Mouse (Mus musculus): Measurements from ENCODE around the gene Krt32. TPM values are rescaled to one million over a fixed set of nuclear protein-coding genes. Genes with fewer than 3 reads are reported as not detected.

Gene Krt32
- polyA plus RNA-seq, 1 experiment from 2014 or later: not detected

Other genes starting within 250 kb of the Krt32 start
- gene Krtap4-16, start 236.6 kb downstream of the Krt32 start, polyA plus RNA-seq (2016; fragmentation: Nextera tagmentation; extraction: Ambion mirVana): not detected in 2 replicates
- not detected in 2 replicates for gene Gm11568, start 230.3 kb downstream of the Krt32 start, polyA plus RNA-seq (2016; fragmentation: Nextera tagmentation; extraction: Ambion mirVana)
- gene Gm11559, start 223.8 kb downstream of the Krt32 start, polyA plus RNA-seq (2016; fragmentation: Nextera tagmentation; extraction: Ambion mirVana): not detected in 2 replicates
- not detected in 2 replicates for gene Krtap9-1, start 214.8 kb downstream of the Krt32 start, polyA plus RNA-seq (2016; fragmentation: Nextera tagmentation; extraction: Ambion mirVana)
- gene Gm11567, start 209.0 kb downstream of the Krt32 start, polyA plus RNA-seq (2016; fragmentation: Nextera tagmentation; extraction: Ambion mirVana): not detected in 2 replicates
- gene Krtap31-1, start 180.3 kb downstream of the Krt32 start, polyA plus RNA-seq (2016; fragmentation: Nextera tagmentation; extraction: Ambion mirVana): not detected in 2 replicates
- not detected in 2 replicates for gene Gm11565, start 173.5 kb downstream of the Krt32 start, polyA plus RNA-seq (2016; fragmentation: Nextera tagmentation; extraction: Ambion mirVana)
- gene Krtap31-2, start 151.9 kb downstream of the Krt32 start, polyA plus RNA-seq (2016; fragmentation: Nextera tagmentation; extraction: Ambion mirVana): not detected in 2 replicates
- not detected in 2 replicates for gene Krtap9-5, start 139.8 kb downstream of the Krt32 start, polyA plus RNA-seq (2016; fragmentation: Nextera tagmentation; extraction: Ambion mirVana)
- gene Krtap29-1, start 109.2 kb downstream of the Krt32 start, polyA plus RNA-seq (2016; fragmentation: Nextera tagmentation; extraction: Ambion mirVana): not detected in 2 replicates
- gene Krtap16-1, start 101.6 kb downstream of the Krt32 start, polyA plus RNA-seq (2016; fragmentation: Nextera tagmentation; extraction: Ambion mirVana): not detected in 2 replicates
- 0.68 and 0.90 TPM in 2 replicates for gene Krtap17-1, start 94.2 kb downstream of the Krt32 start, polyA plus RNA-seq (2016; fragmentation: Nextera tagmentation; extraction: Ambion mirVana)
- gene Krt33a, start 72.0 kb downstream of the Krt32 start, polyA plus RNA-seq (2016; fragmentation: Nextera tagmentation; extraction: Ambion mirVana): not detected in 2 replicates
- not detected in 2 replicates for gene Krt33b, start 58.4 kb downstream of the Krt32 start, polyA plus RNA-seq (2016; fragmentation: Nextera tagmentation; extraction: Ambion mirVana)
- gene Krt34, start 46.7 kb downstream of the Krt32 start, polyA plus RNA-seq (2016; fragmentation: Nextera tagmentation; extraction: Ambion mirVana): not detected in 2 replicates
- gene Krt31, start 37.7 kb downstream of the Krt32 start, polyA plus RNA-seq (2016; fragmentation: Nextera tagmentation; extraction: Ambion mirVana): not detected in 2 replicates
- 0.08 TPM in 1 of 2 replicates, not detected in the other for gene Krt35, start 8.0 kb upstream of the Krt32 start, polyA plus RNA-seq (2016; fragmentation: Nextera tagmentation; extraction: Ambion mirVana)
- gene Krt36, start 17.4 kb upstream of the Krt32 start, polyA plus RNA-seq (2016; fragmentation: Nextera tagmentation; extraction: Ambion mirVana): not detected in 2 replicates
- not detected in 2 replicates for gene Krt13, start 33.3 kb upstream of the Krt32 start, polyA plus RNA-seq (2016; fragmentation: Nextera tagmentation; extraction: Ambion mirVana)
- gene Krt15, start 47.7 kb upstream of the Krt32 start, polyA plus RNA-seq (2016; fragmentation: Nextera tagmentation; extraction: Ambion mirVana): 1.6 and 8.4 TPM in 2 replicates
- gene Krt19, start 60.4 kb upstream of the Krt32 start, polyA plus RNA-seq (2016; fragmentation: Nextera tagmentation; extraction: Ambion mirVana): 11.1 and 13.9 TPM in 2 replicates
- gene Krt9, start 105.0 kb upstream of the Krt32 start, polyA plus RNA-seq (2016; fragmentation: Nextera tagmentation; extraction: Ambion mirVana): not detected in 2 replicates
- 8.0 and 32.0 TPM in 2 replicates for gene Krt14, start 119.3 kb upstream of the Krt32 start, polyA plus RNA-seq (2016; fragmentation: Nextera tagmentation; extraction: Ambion mirVana)
- gene Krt16, start 160.7 kb upstream of the Krt32 start, polyA plus RNA-seq (2016; fragmentation: Nextera tagmentation; extraction: Ambion mirVana): not detected in 2 replicates
- gene Krt17, start 172.8 kb upstream of the Krt32 start, polyA plus RNA-seq (2016; fragmentation: Nextera tagmentation; extraction: Ambion mirVana): 1.3 and 7.6 TPM in 2 replicates
- 0.21 TPM in 1 of 2 replicates, not detected in the other for gene Krt42, start 181.6 kb upstream of the Krt32 start, polyA plus RNA-seq (2016; fragmentation: Nextera tagmentation; extraction: Ambion mirVana)
- 1,486 and 1,565 TPM in 2 replicates for gene Eif1, start 231.7 kb upstream of the Krt32 start, polyA plus RNA-seq (2016; fragmentation: Nextera tagmentation; extraction: Ambion mirVana)
- gene Gast, start 246.2 kb upstream of the Krt32 start, polyA plus RNA-seq (2016; fragmentation: Nextera tagmentation; extraction: Ambion mirVana): not detected in 2 replicates

Measured in limb, embryonic 10.5 days (tissue).